ENCODE assay signal across 16 mouse cellular contexts in the genomic region with DNA sequence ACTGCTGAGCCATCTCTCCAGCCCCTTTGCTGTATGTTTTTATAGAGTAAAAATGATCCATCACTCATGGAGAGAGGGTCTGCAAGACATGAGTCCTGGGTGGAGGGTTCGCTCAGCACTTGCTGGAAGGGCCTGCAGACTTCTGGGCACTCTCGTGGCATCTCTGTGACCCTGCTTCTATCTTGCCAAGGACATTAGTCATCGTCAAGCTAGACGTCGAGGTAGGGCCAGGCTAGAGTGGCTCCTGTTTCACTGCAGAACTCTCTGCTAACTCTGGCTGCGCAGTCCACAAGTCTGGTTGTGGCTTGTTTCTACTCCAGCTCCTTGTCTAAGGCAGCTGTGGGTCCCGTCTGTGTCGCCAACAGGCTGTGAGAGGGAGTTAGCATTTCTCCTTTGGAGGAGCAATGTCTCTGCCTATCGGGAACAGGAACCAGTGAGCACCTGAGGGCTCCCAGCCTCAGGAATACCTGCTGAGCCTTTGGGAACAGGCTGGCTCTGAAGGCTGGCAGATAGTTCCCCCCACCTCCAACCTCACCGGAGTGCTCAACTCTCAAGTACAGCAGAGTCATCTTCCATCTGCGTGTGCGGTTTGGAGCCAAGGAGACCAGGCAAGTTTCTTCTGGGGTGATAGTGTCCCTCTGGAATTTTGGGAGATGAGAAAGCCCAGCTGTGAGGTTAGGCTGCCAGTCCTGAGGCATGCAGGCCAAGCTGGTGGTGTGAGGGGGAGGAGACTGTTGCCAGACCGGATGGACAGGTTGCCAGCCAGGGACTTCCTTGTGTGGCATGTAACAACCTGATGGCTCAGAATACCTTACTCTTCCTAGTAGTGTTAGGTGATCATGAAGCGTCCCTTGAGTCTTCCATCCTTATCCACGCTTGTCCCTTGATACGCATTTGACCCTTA.
DNase-seq lines count a peak whose midpoint lies in the region; ATAC-seq lines count a peak whose summit lies in the region.
"Had no signal": no experiment of that assay in that cellular context is flagged by ENCODE, and none has a peak within 500 bp of the region (broad histone marks: within the 10 kb centered on the region; RNA-seq: fewer than 3 reads in every experiment).

No protein-coding gene starts in this region.

- DNase-seq in adrenal gland, adult (ENCODE audit: inconsistent age in 2 of 2, low spot score in 1 of 2) = peak; percentile 53 to 75
- no peak for DNase-seq in adrenal gland, postnatal 25 days
- DNase-seq in heart, embryonic 10.5 days (ENCODE audit: low spot score) = no peak
- no peak for DNase-seq in heart, adult 18-20 months
- peak; percentile 56 to 78 for DNase-seq in lung, adult 18-20 months
- DNase-seq in spleen, adult 12 weeks (ENCODE audit: low spot score) = no peak
- DNase-seq: cerebellum, adult 18-20 months; embryo, embryonic 11 days; gastrocnemius, postnatal 36 days; kidney, adult 2 months; thymus, adult 18-20 months had no signal

- H3K9ac ChIP-seq in stomach, embryonic 15.5 days = no peak overlapping the region
- H3K9ac ChIP-seq: hindbrain, embryonic 14.5 days; liver, embryonic 12.5 days had no signal

- no peak overlapping the region for H3K4me2 ChIP-seq in stomach, embryonic 15.5 days
- H3K4me2 ChIP-seq: hindbrain, embryonic 14.5 days; liver, embryonic 12.5 days had no signal

- peak; percentile 14; the same call in 1 of the 2 replicates for ATAC-seq in stomach, embryonic 15.5 days (ENCODE audit: insufficient read depth, low FRiP score, low read depth)
- no peak for ATAC-seq in erythroid progenitor cell, adult 5-6 weeks (replicated peaks; ENCODE audit: low FRiP score, poor library complexity, severe bottlenecking)
- ATAC-seq: forebrain, embryonic 16.5 days; liver, embryonic 12.5 days had no signal

- WGBS in heart, embryonic 10.5 days = 77% methylated on average over 16 of the region's 16 CpGs
- WGBS in stomach, embryonic 15.5 days = 71% methylated on average over 16 of the region's 16 CpGs

- no peaks in the 10 kb centered on the region for H3K27me3 ChIP-seq in heart, embryonic 10.5 days (ENCODE audit: insufficient read depth, poor library complexity, severe bottlenecking)
- H3K27me3 ChIP-seq in stomach, embryonic 15.5 days (replicated peaks) = no peaks in the 10 kb centered on the region

- H3K36me3 ChIP-seq in heart, embryonic 10.5 days = peaks cover 13% of the 10 kb centered on the region
- peaks cover 4% of the 10 kb centered on the region; the same call in 1 of the 2 replicates for H3K36me3 ChIP-seq in stomach, embryonic 15.5 days

- no peaks in the 10 kb centered on the region for H3K9me3 ChIP-seq in heart, embryonic 10.5 days
- no peaks in the 10 kb centered on the region for H3K9me3 ChIP-seq in stomach, embryonic 15.5 days
- H3K9me3 ChIP-seq: liver, embryonic 12.5 days had no signal

- H3K27ac ChIP-seq in heart, embryonic 10.5 days = peak overlapping the region; percentile 25; the same call in 1 of the 2 replicates
- no peak overlapping the region for H3K27ac ChIP-seq in stomach, embryonic 15.5 days
- H3K27ac ChIP-seq: hindbrain, embryonic 14.5 days; liver, embryonic 12.5 days had no signal

- no peak overlapping the region for H3K4me3 ChIP-seq in heart, embryonic 10.5 days
- no peak overlapping the region for H3K4me3 ChIP-seq in stomach, embryonic 15.5 days (replicated peaks)
- H3K4me3 ChIP-seq: liver, embryonic 12.5 days had no signal

- H3K4me1 ChIP-seq in heart, embryonic 10.5 days = peaks cover 10% of the 10 kb centered on the region; the same call in 1 of the 2 replicates
- H3K4me1 ChIP-seq in stomach, embryonic 15.5 days = no peaks in the 10 kb centered on the region

Comparison
In these comparisons a context has a peak if more than half of its experiments do, and no peak if none do; other contexts are left out.
1. DNase-seq: peak in adrenal gland, adult (2 of 2) and lung, adult 18-20 months (2 of 2); none in adrenal gland, postnatal 25 days (single experiment), heart, embryonic 10.5 days (single experiment), heart, adult 18-20 months (0 of 2) and spleen, adult 12 weeks (single experiment).